Mouse (Mus musculus): Measurements from ENCODE around the gene Cisd2.

- TF ChIP-seq MYOG (IDR thresholded peaks at IDR 0.05; ENCODE audit: control insufficient read depth, extremely low read depth, insufficient read length), result no peak
- TF ChIP-seq CTCF (IDR thresholded peaks at IDR 0.05; ENCODE audit: control insufficient read depth, insufficient read depth, insufficient read length), result no peak
- TF ChIP-seq MYOD1 (IDR thresholded peaks at IDR 0.05; ENCODE audit: control insufficient read depth, insufficient read length, low read depth), result no peak
- TF ChIP-seq MAX (IDR thresholded peaks at IDR 0.05), result no peak
- TF ChIP-seq USF1 (IDR thresholded peaks at IDR 0.05; ENCODE audit: low read depth), result peak; percentile 84
- no peak for TF ChIP-seq CEBPB (IDR thresholded peaks at IDR 0.05; ENCODE audit: low read depth)
- TF ChIP-seq FOSL1 (IDR thresholded peaks at IDR 0.05; ENCODE audit: insufficient read depth, low read length, poor library complexity, severe bottlenecking), result no peak
Observed at GRCm38 (mm10) chr3:135422856-135423607, 693 bp downstream of the Cisd2 start.

All from C2C12 (cell line).